ENCODE assay signal across 8 mouse cellular contexts in the genomic region with DNA sequence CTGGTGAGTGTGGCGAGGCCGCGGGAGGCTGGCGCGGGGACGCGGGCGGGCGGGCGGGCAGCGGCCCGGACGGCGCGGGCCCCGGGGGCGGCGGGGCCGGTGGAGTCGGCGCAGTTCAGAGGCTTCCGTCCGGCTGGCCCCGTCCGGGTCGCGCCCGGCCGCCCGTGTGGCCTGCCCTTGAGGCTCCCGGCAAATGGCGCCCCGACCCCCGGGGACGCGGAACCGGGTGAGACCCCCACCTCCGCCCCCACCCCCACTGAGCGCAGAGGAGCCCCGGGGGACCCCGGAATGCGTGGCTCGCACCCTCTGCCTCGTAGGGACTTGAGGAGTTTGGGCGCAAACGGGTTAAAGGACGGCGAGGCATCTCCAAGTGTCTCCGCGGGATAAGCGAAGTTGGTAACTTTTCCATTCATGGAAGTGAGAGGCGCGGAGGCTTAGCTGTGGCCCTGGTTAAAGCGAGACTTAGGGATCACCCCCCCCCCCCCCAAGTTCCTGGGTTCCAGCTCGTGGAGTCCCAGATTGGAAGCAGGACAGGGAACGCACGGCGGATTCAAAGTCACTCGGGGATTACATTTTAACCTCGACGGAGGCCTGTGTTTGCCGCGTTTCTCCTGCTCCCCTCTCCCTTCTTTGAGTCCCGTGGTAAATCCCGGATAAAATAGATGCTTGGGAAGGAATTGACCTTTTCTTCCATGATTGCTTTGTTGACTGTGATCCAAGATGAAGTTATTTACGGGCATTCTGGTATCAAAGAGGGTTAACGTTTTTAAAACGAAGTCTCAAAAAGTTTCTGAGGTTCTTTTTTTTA. TPM values are rescaled to one million over a fixed set of nuclear protein-coding genes. Genes with fewer than 3 reads are reported as not detected.
A peak's percentile ranks its signal among the peaks of the same experiment; 100 is the strongest.
DNase-seq lines count a peak whose midpoint lies in the region; ATAC-seq and TF ChIP-seq lines count a peak whose summit lies in the region.

No protein-coding gene starts in this region.

- ATAC-seq in embryonic facial prominence, embryonic 12.5 days (ENCODE audit: insufficient number of reproducible peaks, insufficient read depth, low FRiP score, low TSS enrichment) = peak; percentile 63
- peak; percentile 31 for ATAC-seq in heart, postnatal 0 days (ENCODE audit: insufficient read depth, low read depth)
- 0 out of 2 replicates have a peak, but pooled peaks have one; percentile 11 for ATAC-seq in megakaryocyte-erythroid progenitor cell, adult 5-6 weeks (replicated peaks; ENCODE audit: low FRiP score, low TSS enrichment, poor library complexity, severe bottlenecking)

- peak overlapping the region; percentile 84 for H3K4me3 ChIP-seq in ES-Bruce4 (ENCODE audit: low read depth, low read length)
- H3K4me3 ChIP-seq in embryonic facial prominence, embryonic 12.5 days = peak overlapping the region; percentile 84
- peak overlapping the region; percentile 96 for H3K4me3 ChIP-seq in heart, postnatal 0 days (ENCODE audit: low read depth, low read length)

- H3K36me3 ChIP-seq in ES-Bruce4 (ENCODE audit: control insufficient read depth, insufficient read depth, low read length, poor library complexity, severe bottlenecking) = no peaks in the 10 kb centered on the region
- H3K36me3 ChIP-seq in embryonic facial prominence, embryonic 12.5 days = 0 out of 2 replicates have a peak, but pooled peaks cover 3% of the 10 kb centered on the region
- no peaks in the 10 kb centered on the region for H3K36me3 ChIP-seq in heart, postnatal 0 days (replicated peaks; ENCODE audit: control insufficient read depth, insufficient read depth, low read length)

- no peak for TF ChIP-seq POLR2A in ES-Bruce4 (IDR thresholded peaks at IDR 0.05; ENCODE audit: insufficient read depth, low read length)

- peak overlapping the region; percentile 76 for H3K4me2 ChIP-seq in embryonic facial prominence, embryonic 12.5 days (replicated peaks)
- H3K4me2 ChIP-seq in heart, postnatal 0 days (ENCODE audit: low read depth, low read length) = peak overlapping the region; percentile 92

- H3K9me3 ChIP-seq in ES-Bruce4 (replicated peaks; ENCODE audit: control insufficient read depth, insufficient read depth, low read length, poor library complexity, severe bottlenecking) = no peaks in the 10 kb centered on the region
- H3K9me3 ChIP-seq in embryonic facial prominence, embryonic 12.5 days = no peaks in the 10 kb centered on the region
- no peaks in the 10 kb centered on the region for H3K9me3 ChIP-seq in heart, postnatal 0 days (replicated peaks; ENCODE audit: control insufficient read depth, low read length)

- TF ChIP-seq CTCF in ES-Bruce4 (IDR thresholded peaks at IDR 0.05; ENCODE audit: low read depth, low read length) = no peak
- TF ChIP-seq CTCF in heart, postnatal 0 days (IDR thresholded peaks at IDR 0.05; ENCODE audit: low read depth) = no peak

- TF ChIP-seq EP300 in ES-Bruce4 (IDR thresholded peaks at IDR 0.05; ENCODE audit: insufficient read depth, low read depth, low read length) = no peak
- TF ChIP-seq EP300 in heart, postnatal 0 days (IDR thresholded peaks at IDR 0.05; ENCODE audit: low read depth) = no peak

- H3K27me3 ChIP-seq in ES-Bruce4 (ENCODE audit: control insufficient read depth, insufficient read depth, low read length, poor library complexity, severe bottlenecking) = no peaks in the 10 kb centered on the region
- H3K27me3 ChIP-seq in embryonic facial prominence, embryonic 12.5 days = no peaks in the 10 kb centered on the region
- H3K27me3 ChIP-seq in heart, postnatal 0 days (ENCODE audit: control insufficient read depth, insufficient read depth, low read length) = no peaks in the 10 kb centered on the region

- H3K9ac ChIP-seq in ES-Bruce4 (ENCODE audit: low read depth, poor library complexity, severe bottlenecking) = peak overlapping the region; percentile 95
- peak overlapping the region; percentile 96 for H3K9ac ChIP-seq in embryonic facial prominence, embryonic 12.5 days
- H3K9ac ChIP-seq in heart, postnatal 0 days (replicated peaks; ENCODE audit: low read depth, low read length) = peak overlapping the region; percentile 98

- 1% methylated on average over 56 of the region's 68 CpGs for WGBS in embryonic facial prominence, embryonic 12.5 days
- WGBS in heart, postnatal 0 days = 0% methylated on average over 38 of the region's 68 CpGs
- under 1% methylated on average over 66 of the region's 68 CpGs for WGBS in large intestine, adult 2 months

- no peaks in the 10 kb centered on the region for H3K4me1 ChIP-seq in ES-Bruce4 (ENCODE audit: control insufficient read depth, insufficient read depth, low read length)
- no peaks in the 10 kb centered on the region for H3K4me1 ChIP-seq in embryonic facial prominence, embryonic 12.5 days
- H3K4me1 ChIP-seq in heart, postnatal 0 days (ENCODE audit: control insufficient read depth, insufficient read depth) = peaks cover 6% of the 10 kb centered on the region; the same call in 1 of the 2 replicates

- DNase-seq in adrenal gland, adult 8-10 months = peak; percentile 31
- peak; percentile 56 for DNase-seq in heart, postnatal 0 days (ENCODE audit: low spot score)
- DNase-seq in large intestine, adult 2 months (ENCODE audit: low read depth, low spot score) = peak; percentile 21
- peak; percentile 55 to 62 for DNase-seq in spleen, postnatal 10 days (ENCODE audit: low spot score in 2 of 2)
- DNase-seq in layer of hippocampus, adult 9-11 months = no peak

- peak overlapping the region; percentile 76 for H3K27ac ChIP-seq in ES-Bruce4 (ENCODE audit: insufficient read depth, low read length)
- peak overlapping the region; percentile 92 for H3K27ac ChIP-seq in embryonic facial prominence, embryonic 12.5 days
- H3K27ac ChIP-seq in heart, postnatal 0 days (ENCODE audit: low read depth) = peak overlapping the region; percentile 98

RNA-seq across cellular contexts. Expression of a gene that starts 0.6 kb away (rescaled TPM):
- polyA plus RNA-seq in ES-Bruce4 (2011; ENCODE audit: insufficient read depth, insufficient read length, low read depth, missing spikeins) = 44.6 and 45.1 TPM in 2 replicates
- total RNA-seq in adrenal gland, adult 8-10 months (2022) = 10 to 100 TPM; 23.1 to 34.1 (median 26.8) TPM
- polyA plus RNA-seq in embryonic facial prominence, embryonic 12.5 days (2016; fragmentation: Nextera tagmentation; extraction: Ambion mirVana) = 51.0 and 55.0 TPM in 2 replicates
- 11.4 and 11.9 TPM in 2 replicates for total RNA-seq in heart, postnatal 0 days (2014; rRNA removed; ENCODE audit: low replicate concordance)
- 17.4 and 21.8 TPM in 2 replicates for polyA plus RNA-seq in heart, postnatal 0 days (2015; fragmentation: Nextera tagmentation; extraction: Ambion mirVana)
- polyA plus RNA-seq in large intestine, adult 2 months (2012; rRNA removed) = 2.2 and 2.6 TPM in 2 replicates
- total RNA-seq in megakaryocyte-erythroid progenitor cell, adult 5-6 weeks (2014; fragmentation: Nextera tagmentation) = 11.5 and 16.8 TPM in 2 replicates
- 19.3 and 20.0 TPM in 2 replicates for total RNA-seq in megakaryocyte-erythroid progenitor cell, adult 5-6 weeks (2017)

Comparison
In these comparisons a context has a peak if more than half of its experiments do, and no peak if none do; other contexts are left out.
1. ATAC-seq: peak in every context shown above with its lines; median percentile 63 in embryonic facial prominence, embryonic 12.5 days; 31 in heart, postnatal 0 days; 11 in megakaryocyte-erythroid progenitor cell, adult 5-6 weeks.